12 mouse cellular contexts compared by ENCODE assay signal in genomic region chr8:121431499-121431898, GRCm38 (mm10).
DNase-seq lines count a peak whose midpoint lies in the region; ATAC-seq lines count a peak whose summit lies in the region.
"Had no signal": no experiment of that assay in that cellular context is flagged by ENCODE, and none has a peak within 500 bp of the region (broad histone marks: within the 10 kb centered on the region; RNA-seq: fewer than 3 reads in every experiment).

No protein-coding gene starts in this region.

- no peak overlapping the region for H3K4me3 ChIP-seq in limb, embryonic 15.5 days

- ATAC-seq in limb, embryonic 15.5 days (ENCODE audit: insufficient number of reproducible peaks, low FRiP score, low TSS enrichment, low read depth) = peak; percentile 47; the same call in 1 of the 2 replicates
- no peak for ATAC-seq in erythroblast, adult 5-6 weeks (replicated peaks; ENCODE audit: low FRiP score, poor library complexity, severe bottlenecking)
- ATAC-seq: intestine, postnatal 0 days; Patski had no signal

- H3K36me3 ChIP-seq in limb, embryonic 15.5 days = no peaks in the 10 kb centered on the region

- 74% methylated on average over 8 of the region's 8 CpGs for WGBS in limb, embryonic 15.5 days

- no peaks in the 10 kb centered on the region for H3K9me3 ChIP-seq in limb, embryonic 15.5 days

- no peak overlapping the region for H3K4me2 ChIP-seq in limb, embryonic 15.5 days

- H3K27ac ChIP-seq in limb, embryonic 15.5 days = peak overlapping the region; percentile 67

- peak; percentile 54 to 64 for DNase-seq in cerebellum, postnatal 10 days
- no peak for DNase-seq in cerebellum, postnatal 25 days
- peak; percentile 53 for DNase-seq in left cerebral cortex, postnatal 4 days
- no peak for DNase-seq in left cerebral cortex, postnatal 25 days (ENCODE audit: low spot score in 2 of 2)
- DNase-seq in fibroblast of lung, adult 2 months (ENCODE audit: low read depth) = peak; percentile 61
- no peak for DNase-seq in frontal cortex, adult 2 months (ENCODE audit: extremely low spot score in 1 of 2, low spot score in 1 of 2)
- DNase-seq: B cell, adult 2 months; midbrain, embryonic 14.5 days had no signal

- H3K27me3 ChIP-seq in limb, embryonic 15.5 days = 0 out of 2 replicates have a peak, but pooled peaks cover 8% of the 10 kb centered on the region
- H3K27me3 ChIP-seq: Patski had no signal

- H3K9ac ChIP-seq in limb, embryonic 15.5 days = no peak overlapping the region

- H3K4me1 ChIP-seq in limb, embryonic 15.5 days = peaks cover 30% of the 10 kb centered on the region

- intact Hi-C loops in left cerebral cortex, postnatal 4 days (cut with DNase I) = no loop called here
- intact Hi-C loops in left cerebral cortex, postnatal 25 days (cut with DNase I) = no loop called here

Comparison
In these comparisons a context has a peak if more than half of its experiments do, and no peak if none do; other contexts are left out.
1. DNase-seq: peak in cerebellum, postnatal 10 days (2 of 2), left cerebral cortex, postnatal 4 days (single experiment) and fibroblast of lung, adult 2 months (single experiment); none in cerebellum, postnatal 25 days (0 of 2), left cerebral cortex, postnatal 25 days (0 of 2) and frontal cortex, adult 2 months (0 of 2).